Mouse (Mus musculus) limb, embryonic 10.5 days (tissue): ENCODE measurements around the gene Smok3b. TPM values are rescaled to one million over a fixed set of nuclear protein-coding genes. Genes with fewer than 3 reads are reported as not detected.
A peak's percentile ranks its signal among the peaks of the same experiment; 100 is the strongest.
"Not testable (repeated sequence)": the region's sequence is repeated elsewhere in the genome, so short reads cannot be mapped to it uniquely, and the experiment has no call there.

Experiments
- DNase-seq: peaks from one replicate; pipeline ENCODE4 v3.0.0-alpha.2; 2017; ENCODE audit warnings: low spot score
- H3K27ac ChIP-seq: fragments of 300-500 bp; sonication (generic); 2 replicates; pipeline ENCODE4 v1.5.1; 2016; ENCODE audit warnings: mild to moderate bottlenecking
- H3K27me3 ChIP-seq: fragments of 300-500 bp; sonication (generic); 2 replicates; pipeline ENCODE4 v1.6.1; 2016; ENCODE audit warnings: low read depth, mild to moderate bottlenecking; ENCODE audit not compliant: poor library complexity, severe bottlenecking
- H3K36me3 ChIP-seq: fragments of 300-500 bp; sonication (generic); 2 replicates; pipeline ENCODE4 v1.6.1; 2016; ENCODE audit warnings: mild to moderate bottlenecking, moderate library complexity
- H3K4me1 ChIP-seq: fragments of 300-500 bp; sonication (generic); 2 replicates; pipeline ENCODE4 v1.6.1; 2016
- H3K4me3 ChIP-seq: fragments of 300-500 bp; sonication (generic); 2 replicates; pipeline ENCODE4 v1.5.1; 2016; ENCODE audit warnings: mild to moderate bottlenecking, moderate library complexity
- H3K9me3 ChIP-seq: fragments of 300-500 bp; sonication (generic); replicated peaks from 2 replicates; pipeline ENCODE4 v1.6.1; 2016; ENCODE audit warnings: mild to moderate bottlenecking
- WGBS: fragments of 180-500 bp; shearing (Covaris S2); methylation state at CpG from one replicate; pipeline ENCODE4 v1.1.7; 2016; 5-methylcytosine and 5-hydroxymethylcytosine counted together
- polyA plus RNA-seq: library from polyadenylated mRNA; unstranded; fragments of >200 nt; fragmentation: Nextera tagmentation; extraction: Ambion mirVana; gene quantifications from 2 replicates; pipeline ENCODE4 v1.2.1, GENCODE M21; 2016

Smok3b gene
- polyA plus RNA-seq = not detected in 2 replicates

DNA sequence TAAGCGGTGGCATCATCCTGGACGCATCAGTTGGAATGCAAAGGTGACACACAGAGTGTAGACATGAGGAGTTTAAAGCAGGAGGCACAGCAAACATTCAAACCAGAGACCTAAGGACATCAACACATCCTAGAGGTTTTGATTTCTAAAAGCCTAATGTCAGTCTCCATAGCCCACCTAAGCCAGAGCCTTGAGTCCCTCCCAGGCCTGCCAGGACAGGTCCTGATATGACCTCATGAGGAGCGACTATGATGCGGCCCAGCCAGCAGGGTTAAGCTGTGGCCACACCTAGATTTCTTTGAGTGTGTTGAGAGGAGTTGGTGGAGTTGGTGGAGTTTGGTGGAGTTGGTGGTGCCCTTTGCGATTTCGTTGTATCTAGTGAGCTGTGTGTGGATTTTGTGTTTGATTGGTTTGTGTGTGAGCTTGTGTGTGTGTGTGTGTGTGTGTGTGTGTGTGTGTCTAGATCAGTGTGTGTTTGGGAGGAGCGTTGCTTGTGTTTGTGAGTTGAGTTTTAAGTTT lies at the start of gene Smok3b, which contains the start of gene Smok3a:
Gene Smok3b, plus strand, starts transcription at position 469 of the 519 bp plus-strand sequence.
Gene Smok3a, plus strand, starts transcription at position 301 of the 519 bp plus-strand sequence.
- WGBS = 97% methylated on average over 3 of the region's 7 CpGs
- H3K27ac ChIP-seq, H3K9me3 ChIP-seq, H3K4me3 ChIP-seq, H3K4me1 ChIP-seq, H3K36me3 ChIP-seq, DNase-seq, H3K27me3 ChIP-seq: not testable (repeated sequence)

DNA sequence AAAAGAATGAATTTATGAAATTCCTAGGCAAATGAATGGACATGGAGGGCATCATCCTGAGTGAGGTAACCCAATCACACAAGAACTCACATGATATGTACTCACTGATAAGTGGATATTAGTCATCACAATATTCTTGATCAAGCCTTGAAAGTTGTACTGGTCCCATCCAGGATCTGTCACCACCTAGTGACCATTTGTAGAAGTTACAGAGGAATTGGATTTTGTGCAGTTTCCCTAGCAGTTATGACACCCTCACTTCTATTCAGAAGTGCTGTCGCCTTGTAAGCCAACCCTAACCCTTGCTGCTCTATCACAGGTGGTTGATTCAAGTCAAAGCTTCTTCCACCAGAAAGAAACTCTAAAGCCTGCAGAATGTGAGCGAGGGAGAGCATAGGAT lies 48.1 kb upstream of the Smok3b start:
- no peak for DNase-seq
- 73% methylated on average over 2 of the region's 2 CpGs for WGBS
- no peaks in the 10 kb centered on the region for H3K4me1 ChIP-seq

DNA sequence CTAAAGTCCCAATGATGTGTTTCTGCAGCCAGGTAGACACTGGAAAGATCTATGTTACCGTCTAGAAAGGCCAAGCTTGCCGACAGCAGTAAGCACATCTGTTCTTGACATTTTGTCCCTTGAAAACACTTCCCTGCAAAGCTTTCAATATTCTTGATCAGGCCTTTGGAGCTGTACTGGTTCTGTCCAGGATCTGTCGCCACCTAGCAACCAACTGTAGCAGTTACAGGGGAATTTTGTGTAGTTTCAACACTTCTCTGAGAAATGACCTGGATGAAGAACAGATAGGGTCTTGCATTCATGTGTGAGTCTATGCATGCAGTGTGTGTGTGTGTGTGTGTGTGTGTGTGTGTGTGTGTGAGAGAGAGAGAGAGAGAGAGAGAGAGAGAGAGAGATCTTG lies 47.5 kb upstream of the Smok3b start:
- Histone ChIP-seq H3K9me3 (no peaks in the 10 kb centered on the region), H3K4me1 (no peaks in the 10 kb centered on the region), H3K27me3 (no peaks in the 10 kb centered on the region), H3K27ac (no peak overlapping the region), H3K36me3 (no peaks in the 10 kb centered on the region), H3K4me3 (no peak overlapping the region)
- DNase-seq = no peak
- WGBS = 55% methylated on average over 3 of the region's 3 CpGs

More for the DNA sequence above, 48.1 kb upstream of the Smok3b start:
- Histone ChIP-seq H3K36me3 (no peaks in the 10 kb centered on the region), H3K27ac (no peak overlapping the region), H3K9me3 (no peaks in the 10 kb centered on the region), H3K27me3 (no peaks in the 10 kb centered on the region), H3K4me3 (no peak overlapping the region)

DNA sequence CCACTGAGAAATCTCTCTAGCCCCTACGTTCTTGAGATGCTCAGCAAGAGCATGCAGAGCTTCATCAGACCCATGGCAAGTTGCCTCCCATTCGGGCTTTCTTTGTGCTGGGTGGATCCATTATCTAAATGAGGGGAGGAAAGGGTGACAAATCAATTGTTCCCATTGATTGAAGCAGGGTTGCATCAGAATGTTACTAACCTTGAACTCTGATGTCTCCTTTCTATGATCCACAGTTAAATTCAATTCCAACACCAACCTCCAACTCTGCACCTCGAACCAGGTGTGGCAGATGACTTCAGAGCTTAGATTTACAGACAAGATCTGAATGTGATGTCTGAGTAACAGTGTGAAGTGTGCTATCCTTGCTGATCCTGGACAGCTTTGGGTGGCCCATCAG lies 46.5 kb upstream of the Smok3b start:
- H3K27ac ChIP-seq = no peak overlapping the region
- H3K4me1 ChIP-seq = no peaks in the 10 kb centered on the region
- no peak overlapping the region for H3K4me3 ChIP-seq
- WGBS = 77% methylated on average over 3 of the region's 3 CpGs
- H3K9me3 ChIP-seq = no peaks in the 10 kb centered on the region
- H3K36me3 ChIP-seq = no peaks in the 10 kb centered on the region
- no peaks in the 10 kb centered on the region for H3K27me3 ChIP-seq
- no peak for DNase-seq

DNA sequence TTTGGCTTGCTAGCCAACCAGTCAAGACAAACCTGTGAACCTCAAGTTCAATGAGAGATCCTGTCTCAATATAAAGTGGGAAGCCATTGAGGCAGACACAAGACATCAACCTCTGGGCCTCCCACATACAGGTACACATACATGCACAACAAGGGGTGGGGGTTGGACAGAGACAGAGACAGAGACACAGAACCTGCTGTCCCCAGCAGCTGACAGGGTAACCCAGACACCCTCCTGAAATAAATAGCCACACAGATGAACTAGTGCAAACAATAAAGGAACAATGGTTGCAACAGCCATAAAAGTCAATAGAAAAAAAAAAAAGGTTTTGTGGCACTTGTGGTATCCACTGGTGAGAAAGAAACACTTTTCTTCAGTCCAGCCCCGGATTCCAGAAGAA lies 45.8 kb upstream of the Smok3b start:
- no peak for DNase-seq
- no peak overlapping the region for H3K4me3 ChIP-seq
- H3K27me3 ChIP-seq = no peaks in the 10 kb centered on the region
- H3K4me1 ChIP-seq = no peaks in the 10 kb centered on the region
- 67% methylated on average over 1 of the region's 1 CpGs for WGBS
- H3K36me3 ChIP-seq = no peaks in the 10 kb centered on the region
- H3K9me3 ChIP-seq = no peaks in the 10 kb centered on the region
- H3K27ac ChIP-seq = no peak overlapping the region

DNA sequence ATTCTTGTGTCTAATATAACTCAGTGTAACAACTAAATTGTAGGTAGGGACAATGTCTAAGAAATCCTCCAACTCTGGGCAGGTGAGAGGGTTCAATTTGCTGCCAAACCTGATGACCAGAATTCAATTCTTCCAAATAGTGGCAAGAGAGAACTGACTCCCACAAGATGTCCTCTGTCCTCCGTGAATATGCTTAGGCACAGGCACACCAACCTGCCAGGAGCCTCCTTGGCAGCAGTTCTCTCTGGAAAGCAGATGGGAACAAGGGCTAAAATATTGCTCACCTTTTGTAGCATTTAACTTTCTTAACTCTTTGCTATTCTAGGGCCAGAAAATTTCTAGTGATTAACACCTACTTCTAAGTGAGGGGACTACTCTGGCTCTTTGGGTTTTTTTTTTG lies 43.9 kb upstream of the Smok3b start:
- DNase-seq = no peak
- H3K4me3 ChIP-seq = no peak overlapping the region
- H3K27ac ChIP-seq = no peak overlapping the region
- H3K27me3 ChIP-seq = no peaks in the 10 kb centered on the region
- no peaks in the 10 kb centered on the region for H3K4me1 ChIP-seq
- H3K36me3 ChIP-seq = no peaks in the 10 kb centered on the region
- WGBS = 50% methylated on average over 1 of the region's 1 CpGs
- no peaks in the 10 kb centered on the region for H3K9me3 ChIP-seq

DNA sequence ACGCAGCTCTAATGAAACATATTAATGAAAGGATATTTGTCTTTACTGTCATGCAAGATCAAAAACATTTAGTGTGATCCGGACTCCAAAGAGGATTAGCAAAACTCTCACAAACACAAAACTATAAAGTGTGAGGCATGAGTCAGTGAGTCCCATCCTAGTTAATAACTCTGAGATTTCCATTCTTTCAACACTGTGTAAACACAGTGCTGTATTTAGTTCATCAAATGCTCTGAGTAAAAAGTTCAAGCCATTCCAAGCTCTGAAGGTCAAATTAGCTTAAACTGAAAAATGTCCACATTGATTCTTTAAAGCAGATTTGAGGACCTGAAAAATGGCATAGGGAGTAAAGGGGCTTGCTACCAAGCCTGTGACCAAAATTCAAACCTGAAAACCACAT lies 42.1 kb upstream of the Smok3b start:
- Histone ChIP-seq H3K9me3 (no peaks in the 10 kb centered on the region), H3K27ac (no peak overlapping the region), H3K27me3 (no peaks in the 10 kb centered on the region), H3K36me3 (no peaks in the 10 kb centered on the region), H3K4me1 (no peaks in the 10 kb centered on the region), H3K4me3 (no peak overlapping the region)
- WGBS = 82% methylated on average over 2 of the region's 2 CpGs
- DNase-seq = no peak

DNA sequence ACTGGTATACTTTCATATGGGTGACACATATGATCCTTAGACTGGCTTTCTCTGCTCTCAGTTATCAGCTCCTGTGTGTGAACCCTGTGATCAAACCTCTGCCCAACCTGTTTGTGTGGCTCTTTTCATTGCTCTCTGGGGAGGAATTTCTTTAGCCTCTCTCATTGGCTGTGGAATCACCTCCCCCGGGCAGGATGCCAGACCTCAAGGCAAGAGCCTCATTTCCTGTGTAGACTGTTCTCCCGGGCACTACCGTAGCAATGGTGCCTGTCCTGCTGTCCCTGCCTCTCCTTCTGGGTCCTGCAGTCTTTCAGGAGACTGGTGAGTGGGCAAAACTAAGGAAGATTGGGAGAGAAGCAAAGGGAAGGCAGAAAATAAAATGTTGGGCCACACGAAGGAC lies 39.9 kb upstream of the Smok3b start, which contains the start of gene Azgp1:
Gene Azgp1, plus strand, starts transcription at position 221 of the 400 bp plus-strand sequence.
- Histone ChIP-seq H3K9me3 (no peaks in the 10 kb centered on the region), H3K27ac (no peak within 1 kb of the TSS), H3K4me3 (no peak within 1 kb of the TSS), H3K4me1 (no peaks in the 10 kb centered on the region), H3K27me3 (no peaks in the 10 kb centered on the region), H3K36me3 (no peaks in the 10 kb centered on the region)
- DNase-seq = no peak
- 84% methylated on average over 4 of the region's 4 CpGs for WGBS

DNA sequence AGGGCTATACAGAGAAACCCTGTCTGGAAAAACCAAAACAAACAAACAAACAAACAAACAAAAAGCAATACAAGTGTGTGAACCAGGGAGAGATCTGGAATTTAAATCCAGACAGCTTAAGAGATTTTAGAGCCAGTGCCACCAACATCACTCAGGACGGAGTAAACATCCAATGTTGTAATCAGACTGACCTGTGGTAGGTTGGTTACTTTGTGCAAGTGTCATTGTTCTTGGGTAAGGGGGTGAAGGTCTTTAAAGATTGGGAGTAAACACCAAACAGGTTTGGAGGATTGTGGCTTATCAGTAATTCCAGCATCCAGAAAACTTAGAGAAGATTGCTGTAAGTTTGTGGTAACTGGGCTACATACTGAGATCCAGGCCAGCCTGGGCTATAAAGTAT lies 34.9 kb upstream of the Smok3b start:
- H3K9me3 ChIP-seq = no peaks in the 10 kb centered on the region
- H3K27me3 ChIP-seq = no peaks in the 10 kb centered on the region
- no peaks in the 10 kb centered on the region for H3K4me1 ChIP-seq
- 74% methylated on average over 1 of the region's 1 CpGs for WGBS
- no peak overlapping the region for H3K4me3 ChIP-seq
- DNase-seq = peak; percentile 2
- H3K27ac ChIP-seq = no peak overlapping the region
- no peaks in the 10 kb centered on the region for H3K36me3 ChIP-seq

DNA sequence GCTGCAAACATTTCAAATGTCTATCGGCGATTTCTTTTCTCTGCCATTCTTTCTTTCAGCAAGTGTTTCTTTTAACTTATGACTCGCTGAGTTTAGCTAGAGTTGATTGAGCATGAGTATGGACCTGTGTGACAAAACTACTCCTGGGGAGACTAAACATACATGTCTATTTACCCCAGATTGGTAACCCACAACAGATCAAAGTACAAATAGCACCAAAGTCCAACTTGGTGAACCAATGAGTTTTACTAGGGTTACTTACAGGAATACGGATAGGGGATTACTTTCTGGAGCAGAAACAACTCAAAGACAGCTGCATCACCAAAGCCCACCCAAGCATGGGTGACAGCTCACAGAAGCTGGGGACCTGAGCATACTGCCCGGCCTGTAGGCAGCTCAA lies 11.8 kb upstream of the Smok3b start:
- no peaks in the 10 kb centered on the region for H3K4me1 ChIP-seq
- no peak for DNase-seq
- 88% methylated on average over 5 of the region's 5 CpGs for WGBS
- no peaks in the 10 kb centered on the region for H3K27me3 ChIP-seq
- no peak overlapping the region for H3K4me3 ChIP-seq
- H3K27ac ChIP-seq = no peak overlapping the region
- H3K36me3 ChIP-seq = no peaks in the 10 kb centered on the region
- no peaks in the 10 kb centered on the region for H3K9me3 ChIP-seq

DNA sequence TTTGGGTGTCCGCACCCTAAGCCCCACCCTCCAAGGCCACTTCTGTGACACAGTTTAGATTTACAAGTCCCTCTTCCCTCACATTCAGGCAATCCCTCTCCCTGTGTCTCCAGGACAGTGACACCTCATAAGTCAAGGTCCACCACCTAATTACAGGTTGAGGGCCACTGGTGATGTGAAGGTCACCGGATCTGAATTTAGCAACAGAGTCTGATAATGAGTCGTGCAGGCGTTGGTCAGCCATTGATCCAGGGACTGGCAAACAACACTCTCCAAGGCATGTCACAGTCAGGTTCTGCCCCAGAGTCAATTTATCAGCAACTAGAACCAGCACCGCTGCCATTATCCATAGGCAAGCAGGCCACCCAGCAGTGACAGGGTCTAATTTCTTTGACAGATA lies 8.8 kb upstream of the Smok3b start:
- no peak overlapping the region for H3K4me3 ChIP-seq
- no peaks in the 10 kb centered on the region for H3K27me3 ChIP-seq
- no peak for DNase-seq
- no peaks in the 10 kb centered on the region for H3K36me3 ChIP-seq
- no peak overlapping the region for H3K27ac ChIP-seq
- H3K9me3 ChIP-seq = no peaks in the 10 kb centered on the region
- no peaks in the 10 kb centered on the region for H3K4me1 ChIP-seq
- WGBS = 85% methylated on average over 5 of the region's 5 CpGs

DNA sequence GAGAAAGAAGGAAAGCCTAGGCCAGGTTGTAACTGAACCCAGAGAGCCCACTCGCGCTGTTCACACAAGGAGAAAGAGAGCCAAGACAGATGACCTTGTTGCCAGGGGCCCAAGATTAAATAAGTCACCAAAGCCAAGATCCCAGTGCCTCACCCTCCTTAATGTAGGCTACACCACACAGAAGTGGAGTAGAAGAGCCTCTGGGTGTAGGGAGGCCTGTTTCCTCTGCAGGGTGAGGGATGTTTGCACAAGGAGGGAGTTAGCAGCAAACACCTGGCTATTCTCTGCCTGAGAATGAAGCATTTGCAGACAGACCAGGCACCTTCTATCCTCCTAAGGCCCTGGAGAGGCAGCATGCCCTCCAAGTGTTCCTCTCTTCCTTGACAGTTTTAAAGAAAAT lies 4.7 kb upstream of the Smok3b start:
- Histone ChIP-seq H3K27ac (no peak overlapping the region), H3K4me3 (no peak overlapping the region), H3K27me3 (no peaks in the 10 kb centered on the region), H3K4me1 (no peaks in the 10 kb centered on the region), H3K36me3 (no peaks in the 10 kb centered on the region), H3K9me3 (no peaks in the 10 kb centered on the region)
- 89% methylated on average over 2 of the region's 2 CpGs for WGBS
- no peak for DNase-seq

DNA sequence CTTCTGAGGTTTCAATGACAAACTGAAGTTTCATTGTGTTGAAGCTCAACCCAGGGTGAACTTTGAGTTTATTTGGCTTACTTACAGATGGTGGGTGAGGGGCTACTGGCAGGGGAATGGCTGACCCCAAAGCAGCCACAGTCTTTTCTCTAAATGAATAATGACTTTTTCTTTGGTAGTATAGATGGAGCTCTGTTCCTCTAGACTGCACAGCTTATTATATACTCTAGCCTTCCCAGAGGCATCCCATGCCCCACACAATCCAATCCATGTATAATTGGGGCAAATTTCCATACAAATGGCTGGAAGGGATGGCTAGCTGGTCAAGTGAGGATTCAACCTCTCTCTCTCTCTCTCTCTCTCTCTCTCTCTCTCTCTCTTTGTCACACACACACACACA lies 4.2 kb upstream of the Smok3b start:
- Histone ChIP-seq H3K4me3 (no peak overlapping the region), H3K27ac (no peak overlapping the region), H3K9me3 (no peaks in the 10 kb centered on the region), H3K4me1 (no peaks in the 10 kb centered on the region), H3K36me3 (no peaks in the 10 kb centered on the region), H3K27me3 (no peaks in the 10 kb centered on the region)
- no peak for DNase-seq

DNA sequence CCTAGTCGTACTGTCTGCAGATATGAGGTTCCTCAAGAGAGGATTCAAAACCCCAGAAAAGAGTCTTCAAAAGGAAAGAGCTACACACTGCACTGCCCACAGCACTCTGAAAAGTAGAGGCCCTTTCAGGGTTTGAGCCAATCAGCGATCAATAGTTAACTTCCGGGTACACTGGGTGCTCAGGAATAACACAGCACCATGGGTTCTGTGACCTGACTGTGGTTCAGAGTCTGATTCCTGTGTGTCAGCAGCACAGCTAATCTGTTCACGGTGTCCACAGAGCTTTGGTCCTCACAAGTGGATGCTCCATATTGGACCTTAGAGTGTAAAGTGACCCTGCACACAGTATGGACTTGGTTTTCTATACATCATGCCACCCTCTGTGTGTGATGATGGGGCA lies 1.7 kb upstream of the Smok3b start:
- H3K27me3 ChIP-seq, H3K4me3 ChIP-seq, H3K36me3 ChIP-seq, DNase-seq, H3K4me1 ChIP-seq, H3K27ac ChIP-seq, H3K9me3 ChIP-seq: not testable (repeated sequence)
- WGBS = 93% methylated on average over 4 of the region's 4 CpGs
